Mouse (Mus musculus) heart, adult 2 months (tissue): Measurements from ENCODE around the gene Csmd2.

Source experiments
- CTCF ChIP-seq: fragments of 200-600 bp; IDR thresholded peaks from 2 replicates; pipeline ENCODE4 v1.8.1; 2022; ENCODE audit warnings: antibody characterized with exemption, mild to moderate bottlenecking, moderate library complexity
- EP300 ChIP-seq: fragments of 200-500 bp; IDR thresholded peaks from 2 replicates; pipeline ENCODE4 v1.6.1; 2011; ENCODE audit warnings: low read depth, low read length, control low read depth; ENCODE audit not compliant: insufficient read depth
- POLR2A ChIP-seq: fragments of 200-500 bp; IDR thresholded peaks from 2 replicates; pipeline ENCODE4 v1.6.1; 2011; ENCODE audit warnings: mild to moderate bottlenecking, low read depth, low read length, control low read depth; ENCODE audit not compliant: insufficient read depth

GRCm38 (mm10) chr4:128084466-128084865 lies 96.8 kb downstream of the Csmd2 start:
- no peak for TF ChIP-seq POLR2A
- TF ChIP-seq EP300, result no peak
- no peak for TF ChIP-seq CTCF
